In genomic region chr2:24574616-24575015, GRCm38 (mm10) we compare ENCODE assay signal across 7 mouse cellular contexts.
DNase-seq lines count a peak whose midpoint lies in the region; ATAC-seq lines count a peak whose summit lies in the region.

No protein-coding gene starts in this region.

- no peak for ATAC-seq in monocyte, adult 5-6 weeks (replicated peaks; ENCODE audit: insufficient number of reproducible peaks, low FRiP score, low TSS enrichment, poor library complexity, severe bottlenecking)

- intact Hi-C loops in left cerebral cortex, postnatal 25 days (cut with DNase I), result no loop called here

- DNase-seq in monocyte, adult 2 months (ENCODE audit: low read depth in 1 of 2, low spot score in 2 of 2), result peak; percentile 5 to 11
- peak; percentile 41 for DNase-seq in ZHBTc4 (ENCODE audit: low read depth, low spot score)
- DNase-seq in cerebellum, postnatal 25 days, result peak; percentile 35 to 72
- DNase-seq in heart, postnatal 4 days, result peak; percentile 73
- peak; percentile 65 to 81 for DNase-seq in left cerebral cortex, postnatal 25 days (ENCODE audit: low spot score in 2 of 2)
- peak; percentile 73 for DNase-seq in right cerebral cortex, postnatal 14 days

Comparison
In these comparisons a context has a peak if more than half of its experiments do, and no peak if none do; other contexts are left out.
1. DNase-seq: peak in every context shown above with its lines; median percentile 73 in heart, postnatal 4 days; 73 in left cerebral cortex, postnatal 25 days; 73 in right cerebral cortex, postnatal 14 days; 54 in cerebellum, postnatal 25 days; 41 in ZHBTc4; 8 in monocyte, adult 2 months.